ENCODE assay signal across 10 mouse cellular contexts in the genomic region with DNA sequence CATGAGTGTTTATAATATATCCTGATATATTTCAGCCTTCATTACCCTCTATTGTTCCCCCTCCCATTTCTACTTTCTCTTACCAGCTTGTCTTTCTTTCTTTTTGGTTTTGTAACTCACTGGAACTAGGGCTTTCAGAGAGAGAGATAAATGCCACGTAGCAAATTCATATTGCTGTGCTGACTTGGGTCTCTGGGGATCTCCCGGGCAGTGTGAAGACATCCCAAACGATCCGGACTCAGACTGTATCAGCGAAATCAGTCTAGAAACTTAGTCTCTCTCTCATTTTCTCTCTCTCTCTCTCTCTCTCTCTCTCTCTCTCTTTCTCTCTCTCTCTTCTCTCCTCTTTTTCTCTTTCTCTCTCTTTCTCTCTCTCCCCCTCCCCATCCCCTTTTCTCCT. TPM values are rescaled to one million over a fixed set of nuclear protein-coding genes. Genes with fewer than 3 reads are reported as not detected.
DNase-seq lines count a peak whose midpoint lies in the region; ATAC-seq and TF ChIP-seq lines count a peak whose summit lies in the region.
"Had no signal": no experiment of that assay in that cellular context is flagged by ENCODE, and none has a peak within 500 bp of the region (broad histone marks: within the 10 kb centered on the region; RNA-seq: fewer than 3 reads in every experiment).

No protein-coding gene starts in this region.

- peak overlapping the region; percentile 92 for H3K4me2 ChIP-seq in limb, embryonic 13.5 days (replicated peaks)

- H3K27ac ChIP-seq in heart, adult 2 months = no peak overlapping the region
- H3K27ac ChIP-seq in brown adipose tissue, adult 24 weeks (replicated peaks; ENCODE audit: low read depth, low read length) = no peak overlapping the region
- no peak overlapping the region for H3K27ac ChIP-seq in limb, embryonic 13.5 days

- no peaks in the 10 kb centered on the region for H3K79me2 ChIP-seq in heart, adult 2 months (replicated peaks; ENCODE audit: control insufficient read depth, insufficient read depth, low read length)

- DNase-seq in heart, adult 2 months = no peak
- DNase-seq in heart, postnatal 4 days = no peak
- DNase-seq in lung, adult 2 months = no peak
- no peak for DNase-seq in lung, postnatal 14 days
- DNase-seq in left cerebral cortex, postnatal 4 days = no peak
- DNase-seq in cerebellum, adult 9-11 months = no peak
- DNase-seq: thymus, adult 18-20 months had no signal

- TF ChIP-seq EP300 in heart, adult 2 months (IDR thresholded peaks at IDR 0.05; ENCODE audit: insufficient read depth, low read depth, low read length) = no peak

- WGBS in heart, adult 2 months = 28% methylated on average over 5 of the region's 5 CpGs
- 36% methylated on average over 5 of the region's 5 CpGs for WGBS in lung, adult 2 months
- WGBS in limb, embryonic 13.5 days = 58% methylated on average over 5 of the region's 5 CpGs

- no peak for ATAC-seq in limb, embryonic 13.5 days (ENCODE audit: low FRiP score, low read depth)
- ATAC-seq: inflammation-experienced regulatory T-cells, adult 6 months had no signal

- TF ChIP-seq CTCF in heart, adult 2 months (IDR thresholded peaks at IDR 0.05) = no peak
- TF ChIP-seq CTCF in lung, adult 2 months (IDR thresholded peaks at IDR 0.05; ENCODE audit: insufficient read depth, low read length) = no peak

- H3K36me3 ChIP-seq in heart, adult 2 months (ENCODE audit: control insufficient read depth, insufficient read depth, low read length) = no peaks in the 10 kb centered on the region
- no peaks in the 10 kb centered on the region for H3K36me3 ChIP-seq in limb, embryonic 13.5 days

- H3K4me3 ChIP-seq in heart, adult 2 months = peak overlapping the region; percentile 66
- H3K4me3 ChIP-seq in lung, adult 2 months (replicated peaks; ENCODE audit: extremely low read depth, low read depth, low read length) = peak overlapping the region; percentile 47
- peak overlapping the region; percentile 45 for H3K4me3 ChIP-seq in brown adipose tissue, adult 24 weeks (ENCODE audit: insufficient read depth, low read depth, low read length)
- H3K4me3 ChIP-seq in limb, embryonic 13.5 days = no peak overlapping the region

- no peaks in the 10 kb centered on the region for H3K4me1 ChIP-seq in heart, adult 2 months (ENCODE audit: control insufficient read depth, insufficient read depth, low read length)
- H3K4me1 ChIP-seq in lung, adult 2 months (ENCODE audit: control insufficient read depth, insufficient read depth, low read length) = no peaks in the 10 kb centered on the region
- no peaks in the 10 kb centered on the region; the same call in 1 of the 2 replicates for H3K4me1 ChIP-seq in brown adipose tissue, adult 24 weeks (ENCODE audit: control insufficient read depth, insufficient read depth, insufficient read length, low read length)
- H3K4me1 ChIP-seq in limb, embryonic 13.5 days = peaks cover 8% of the 10 kb centered on the region; the same call in 1 of the 2 replicates

- no peaks in the 10 kb centered on the region for H3K27me3 ChIP-seq in heart, adult 2 months (ENCODE audit: control insufficient read depth, insufficient read depth, low read length)
- H3K27me3 ChIP-seq in limb, embryonic 13.5 days = no peaks in the 10 kb centered on the region

- intact Hi-C loops in heart, adult 2 months (cut with DNase I) = no loop called here
- intact Hi-C loops in left cerebral cortex, postnatal 4 days (cut with DNase I) = no loop called here

- H3K9me3 ChIP-seq in limb, embryonic 13.5 days = no peaks in the 10 kb centered on the region

- no peak for TF ChIP-seq POLR2A in heart, adult 2 months (IDR thresholded peaks at IDR 0.05; ENCODE audit: insufficient read depth, low read depth, low read length)
- no peak for TF ChIP-seq POLR2A in lung, adult 2 months (IDR thresholded peaks at IDR 0.05; ENCODE audit: borderline replicate concordance, extremely low read depth, low read depth, low read length)

- 0 out of 2 replicates have a peak overlapping the region, but pooled peaks have one; percentile 38 for H3K9ac ChIP-seq in heart, adult 2 months (ENCODE audit: low read depth, low read length)
- no peak overlapping the region for H3K9ac ChIP-seq in limb, embryonic 13.5 days

RNA-seq across cellular contexts. Expression of a gene that starts 1.5 kb away (rescaled TPM):
- total RNA-seq in heart, adult 2 months (2021) = 10 to 100 TPM; 47.9 to 51.4 TPM
- polyA plus RNA-seq in heart, adult 2 months (2012; rRNA removed) = 30.7 and 50.6 TPM in 2 replicates
- 10 to 100 TPM; 41.3 to 46.8 TPM for total RNA-seq in heart, postnatal 4 days (2021)
- 95.5 and 151 TPM in 2 replicates for polyA plus RNA-seq in lung, adult 2 months (2012; rRNA removed)
- polyA plus RNA-seq in brown adipose tissue, adult 24 weeks (2012; ENCODE audit: insufficient read depth, insufficient read length, missing spikeins) = 22.4 and 24.0 TPM in 2 replicates
- 18.7 and 21.5 TPM in 2 replicates for polyA plus RNA-seq in limb, embryonic 13.5 days (2015; fragmentation: Nextera tagmentation; extraction: Ambion mirVana)
- 10 to 100 TPM; 18.4 to 32.1 TPM for total RNA-seq in left cerebral cortex, postnatal 4 days (2021)

RNA-seq across cellular contexts. Expression of a gene that starts 59.2 kb away (rescaled TPM):
- total RNA-seq in heart, adult 2 months (2021) = 100 to 1,000 TPM; 213 to 276 TPM
- 119 and 283 TPM in 2 replicates for polyA plus RNA-seq in heart, adult 2 months (2012; rRNA removed)
- total RNA-seq in heart, postnatal 4 days (2021) = 100 to 1,000 TPM; 325 to 333 TPM
- polyA plus RNA-seq in lung, adult 2 months (2012; rRNA removed) = 76.6 and 127 TPM in 2 replicates
- 242 and 410 TPM in 2 replicates for polyA plus RNA-seq in brown adipose tissue, adult 24 weeks (2012; ENCODE audit: insufficient read depth, insufficient read length, missing spikeins)
- polyA plus RNA-seq in limb, embryonic 13.5 days (2015; fragmentation: Nextera tagmentation; extraction: Ambion mirVana) = 546 and 559 TPM in 2 replicates
- 100 to 1,000 TPM; 436 to 445 TPM for total RNA-seq in left cerebral cortex, postnatal 4 days (2021)
